Mouse (Mus musculus) intestine, embryonic 15.5 days (tissue): ENCODE data around the gene Zfp598. TPM values are rescaled to one million over a fixed set of nuclear protein-coding genes. Genes with fewer than 3 reads are reported as not detected.

ENCODE experiments used
- ATAC-seq: fragments of 200-750 bp; cut with Nextera tagmentation; 2 replicates; pipeline ENCODE4 v1.8.0; 2017; ENCODE audit warnings: moderate TSS enrichment, moderate library complexity
- H3K27ac ChIP-seq: fragments of 300-500 bp; sonication (generic); 2 replicates; pipeline ENCODE4 v1.5.1; 2015; ENCODE audit warnings: mild to moderate bottlenecking, inconsistent platforms
- H3K27me3 ChIP-seq: fragments of 300-500 bp; sonication (generic); replicated peaks from 2 replicates; pipeline ENCODE4 v1.6.1; 2015; ENCODE audit warnings: inconsistent platforms
- H3K36me3 ChIP-seq: fragments of 300-500 bp; sonication (generic); 2 replicates; pipeline ENCODE4 v1.6.1; 2015; ENCODE audit warnings: inconsistent platforms
- H3K4me1 ChIP-seq: fragments of 300-500 bp; sonication (generic); replicated peaks from 2 replicates; pipeline ENCODE4 v1.6.1; 2015; ENCODE audit warnings: inconsistent platforms
- H3K4me2 ChIP-seq: fragments of 300-500 bp; sonication (generic); replicated peaks from 2 replicates; pipeline ENCODE4 v1.6.1; 2015; ENCODE audit warnings: mild to moderate bottlenecking, inconsistent platforms
- H3K4me3 ChIP-seq: fragments of 300-500 bp; sonication (generic); replicated peaks from 2 replicates; pipeline ENCODE4 v1.5.1; 2015; ENCODE audit warnings: inconsistent platforms
- H3K9ac ChIP-seq: fragments of 300-500 bp; sonication (generic); 2 replicates; pipeline ENCODE4 v1.6.1; 2015; ENCODE audit warnings: inconsistent platforms
- H3K9me3 ChIP-seq: fragments of 300-500 bp; sonication (generic); 2 replicates; pipeline ENCODE4 v1.6.1; 2016; ENCODE audit warnings: inconsistent platforms
- WGBS: fragments of 180-500 bp; shearing (Covaris S2); methylation state at CpG from one replicate; pipeline ENCODE4 v1.1.7; 2015; 5-methylcytosine and 5-hydroxymethylcytosine counted together
- polyA plus RNA-seq: library from polyadenylated mRNA; unstranded; fragments of >200 nt; fragmentation: Nextera tagmentation; extraction: Ambion mirVana; gene quantifications from 2 replicates; pipeline ENCODE4 v1.2.1, GENCODE M21; 2015

The Zfp598 gene
- polyA plus RNA-seq, 1 experiment from 2014 or later, result 20.0 TPM

- Histone ChIP-seq H3K4me2 (no peak within 1 kb of the TSS), H3K36me3 (no peaks in the 10 kb centered on the region; the same call in 1 of the 2 replicates), H3K9me3 (no peaks in the 10 kb centered on the region), H3K9ac (no peak within 1 kb of the TSS), H3K4me3 (no peak within 1 kb of the TSS), H3K27me3 (no peaks in the 10 kb centered on the region), H3K27ac (no peak within 1 kb of the TSS), H3K4me1 (peaks cover 10% of the 10 kb centered on the region)
- no peak for ATAC-seq
- WGBS, result 64% methylated on average over 2 of the region's 2 CpGs
Measured at GRCm38 (mm10) chr17:24727618-24728017, 58.1 kb downstream of the Zfp598 start, which contains the start of gene Rpl3l. TSS of gene Rpl3l (plus strand) at chr17:24727820.

- Histone ChIP-seq H3K9ac (no peak overlapping the region), H3K9me3 (no peaks in the 10 kb centered on the region), H3K4me3 (no peak overlapping the region), H3K4me2 (no peak overlapping the region), H3K27ac (no peak overlapping the region), H3K4me1 (0 out of 2 replicates have a peak, but pooled peaks cover 4% of the 10 kb centered on the region), H3K27me3 (no peaks in the 10 kb centered on the region), H3K36me3 (no peaks in the 10 kb centered on the region)
- WGBS, result 70% methylated on average over 17 of the region's 17 CpGs
- no peak for ATAC-seq
Measured at GRCm38 (mm10) chr17:24728184-24728583, 58.7 kb downstream of the Zfp598 start.

GRCm38 (mm10) chr17:24729067-24729466 is 59.6 kb downstream of the Zfp598 start:
- no peak overlapping the region for H3K27ac ChIP-seq
- H3K27me3 ChIP-seq, result no peaks in the 10 kb centered on the region
- no peaks in the 10 kb centered on the region for H3K36me3 ChIP-seq
- no peaks in the 10 kb centered on the region for H3K9me3 ChIP-seq
- H3K4me3 ChIP-seq, result no peak overlapping the region
- H3K9ac ChIP-seq, result no peak overlapping the region
- WGBS, result 60% methylated on average over 6 of the region's 6 CpGs
- no peak overlapping the region for H3K4me2 ChIP-seq
- no peaks in the 10 kb centered on the region for H3K4me1 ChIP-seq
- no peak for ATAC-seq

- no peak overlapping the region for H3K4me2 ChIP-seq
- H3K9ac ChIP-seq, result no peak overlapping the region
- no peak overlapping the region for H3K27ac ChIP-seq
- no peaks in the 10 kb centered on the region for H3K36me3 ChIP-seq
- no peak for ATAC-seq
- no peaks in the 10 kb centered on the region; the same call in 1 of the 2 replicates for H3K4me1 ChIP-seq
- no peak overlapping the region for H3K4me3 ChIP-seq
- WGBS, result 83% methylated on average over 14 of the region's 14 CpGs
- no peaks in the 10 kb centered on the region for H3K9me3 ChIP-seq
- H3K27me3 ChIP-seq, result no peaks in the 10 kb centered on the region
Measured at GRCm38 (mm10) chr17:24730787-24731186, 61.3 kb downstream of the Zfp598 start.

Other genes starting within 250 kb of the Zfp598 start
- 122 and 137 TPM in 2 replicates for gene Eci1, start 243.0 kb upstream of the Zfp598 start, polyA plus RNA-seq
- 1.4 and 2.1 TPM in 2 replicates for gene Dnase1l2, start 226.6 kb upstream of the Zfp598 start, polyA plus RNA-seq
- 23.0 and 29.3 TPM in 2 replicates for gene E4f1, start 199.4 kb upstream of the Zfp598 start, polyA plus RNA-seq
- 79.9 and 80.6 TPM in 2 replicates for gene Pgp, start 199.3 kb upstream of the Zfp598 start, polyA plus RNA-seq
- 0.40 and 0.68 TPM in 2 replicates for gene Bricd5, start 195.8 kb upstream of the Zfp598 start, polyA plus RNA-seq
- gene Mlst8, start 190.6 kb upstream of the Zfp598 start, polyA plus RNA-seq, result 25.2 and 27.3 TPM in 2 replicates
- gene Caskin1, start 181.1 kb upstream of the Zfp598 start, polyA plus RNA-seq, result 1.5 and 1.8 TPM in 2 replicates
- gene Traf7, start 141.7 kb upstream of the Zfp598 start, polyA plus RNA-seq, result 81.6 and 89.3 TPM in 2 replicates
- 5.2 and 8.7 TPM in 2 replicates for gene Rab26, start 135.5 kb upstream of the Zfp598 start, polyA plus RNA-seq
- 16.9 and 17.4 TPM in 2 replicates for gene Pkd1, start 119.9 kb upstream of the Zfp598 start, polyA plus RNA-seq
- 41.0 and 45.7 TPM in 2 replicates for gene Tsc2, start 37.1 kb upstream of the Zfp598 start, polyA plus RNA-seq
- gene Nthl1, start 37.0 kb upstream of the Zfp598 start, polyA plus RNA-seq, result 15.6 and 18.1 TPM in 2 replicates
- 43.9 and 49.2 TPM in 2 replicates for gene Slc9a3r2, start 19.4 kb upstream of the Zfp598 start, polyA plus RNA-seq
- gene Npw, start 11.2 kb upstream of the Zfp598 start, polyA plus RNA-seq, result 0.30 and 0.56 TPM in 2 replicates
- 7.0 and 7.7 TPM in 2 replicates for gene Syngr3, start 20.3 kb downstream of the Zfp598 start, polyA plus RNA-seq
- gene Gfer, start 26.5 kb downstream of the Zfp598 start, polyA plus RNA-seq, result 41.8 and 45.9 TPM in 2 replicates
- 10.3 and 10.4 TPM in 2 replicates for gene Noxo1, start 26.5 kb downstream of the Zfp598 start, polyA plus RNA-seq
- 67.3 and 67.5 TPM in 2 replicates for gene Tbl3, start 38.0 kb downstream of the Zfp598 start, polyA plus RNA-seq
- 0.11 and 0.19 TPM in 2 replicates for gene Rnf151, start 48.4 kb downstream of the Zfp598 start, polyA plus RNA-seq
- 1,514 and 1,667 TPM in 2 replicates for gene Rps2, start 48.4 kb downstream of the Zfp598 start, polyA plus RNA-seq
- 303 and 319 TPM in 2 replicates for gene Ndufb10, start 54.8 kb downstream of the Zfp598 start, polyA plus RNA-seq
- gene Rpl3l, start 58.1 kb downstream of the Zfp598 start, polyA plus RNA-seq, result not detected in 2 replicates
- gene Msrb1, start 67.0 kb downstream of the Zfp598 start, polyA plus RNA-seq, result 32.4 and 33.9 TPM in 2 replicates
- gene Hs3st6, start 83.3 kb downstream of the Zfp598 start, polyA plus RNA-seq, result 0.78 and 0.81 TPM in 2 replicates
- gene Meiob, start 134.6 kb downstream of the Zfp598 start, polyA plus RNA-seq, result not detected in 2 replicates
- gene Hagh, start 170.5 kb downstream of the Zfp598 start, polyA plus RNA-seq, result 55.1 and 69.8 TPM in 2 replicates
- gene Fahd1, start 180.7 kb downstream of the Zfp598 start, polyA plus RNA-seq, result 77.1 and 77.6 TPM in 2 replicates
- 3.4 and 4.4 TPM in 2 replicates for gene Igfals, start 196.3 kb downstream of the Zfp598 start, polyA plus RNA-seq
- 51.5 and 57.9 TPM in 2 replicates for gene Nubp2, start 216.7 kb downstream of the Zfp598 start, polyA plus RNA-seq
- 32.0 and 33.4 TPM in 2 replicates for gene Spsb3, start 217.0 kb downstream of the Zfp598 start, polyA plus RNA-seq
- gene Eme2, start 225.4 kb downstream of the Zfp598 start, polyA plus RNA-seq, result 27.3 and 27.4 TPM in 2 replicates
- gene Mrps34, start 225.4 kb downstream of the Zfp598 start, polyA plus RNA-seq, result 111 and 117 TPM in 2 replicates
- gene Nme3, start 226.8 kb downstream of the Zfp598 start, polyA plus RNA-seq, result 71.7 and 85.4 TPM in 2 replicates